Mouse (Mus musculus) liver, adult 2 months (tissue): ENCODE measurements around the gene Zfp85. TPM values are rescaled to one million over a fixed set of nuclear protein-coding genes. Genes with fewer than 3 reads are reported as not detected.
A peak's percentile ranks its signal among the peaks of the same experiment; 100 is the strongest.
"Not testable (repeated sequence)": the region's sequence is repeated elsewhere in the genome, so short reads cannot be mapped to it uniquely, and the experiment has no call there.

Experiments used
- DNase-seq: peaks from one replicate; pipeline ENCODE4 v3.0.0-alpha.2; 2011; ENCODE audit warnings: low read depth, low spot score; ENCODE audit errors: extremely low read depth
- H3K27ac ChIP-seq: fragments of 200-500 bp; replicated peaks from 2 replicates; pipeline ENCODE4 v1.5.1; 2012; ENCODE audit warnings: low read depth, mild to moderate bottlenecking, control low read depth, inconsistent platforms, low read length; ENCODE audit not compliant: insufficient read depth
- H3K27me3 ChIP-seq: fragments of 200-500 bp; 2 replicates; pipeline ENCODE4 v1.6.1; 2012; ENCODE audit warnings: mild to moderate bottlenecking, moderate library complexity, low read length, inconsistent platforms; ENCODE audit not compliant: control insufficient read depth, insufficient read depth
- H3K36me3 ChIP-seq: fragments of 200-500 bp; 2 replicates; pipeline ENCODE4 v1.6.1; 2012; ENCODE audit warnings: low read length, inconsistent platforms; ENCODE audit not compliant: control insufficient read depth, insufficient read depth
- H3K4me1 ChIP-seq: fragments of 200-500 bp; 2 replicates; pipeline ENCODE4 v1.6.1; 2011; ENCODE audit warnings: low read length; ENCODE audit not compliant: control insufficient read depth, insufficient read depth
- H3K4me3 ChIP-seq: fragments of 200-500 bp; 2 replicates; pipeline ENCODE4 v1.5.1; 2011; ENCODE audit warnings: low read depth, mild to moderate bottlenecking, control low read depth, low read length, moderate library complexity; ENCODE audit not compliant: insufficient read depth
- H3K79me2 ChIP-seq: fragments of 200-500 bp; 2 replicates; pipeline ENCODE4 v1.6.1; 2012; ENCODE audit warnings: inconsistent platforms, mild to moderate bottlenecking, low read length, moderate library complexity; ENCODE audit not compliant: control insufficient read depth, insufficient read depth
- H3K9ac ChIP-seq: fragments of 200-500 bp; 2 replicates; pipeline ENCODE4 v1.6.1; 2012; ENCODE audit warnings: low read depth, mild to moderate bottlenecking, control low read depth, inconsistent platforms, low read length
- CTCF ChIP-seq: fragments of 200-500 bp; IDR thresholded peaks from 2 replicates; pipeline ENCODE4 v1.5.1; 2011; ENCODE audit warnings: low read depth, low read length, control low read depth
- POLR2A ChIP-seq: fragments of 200-500 bp; IDR thresholded peaks from 2 replicates; pipeline ENCODE4 v1.6.1; 2011; ENCODE audit warnings: low read length, control low read depth; ENCODE audit not compliant: insufficient read depth; ENCODE audit errors: extremely low read depth
- WGBS: fragments of 180-500 bp; shearing (Covaris S2); methylation state at CpG from one replicate; pipeline ENCODE4 v1.1.7; 2018; 5-methylcytosine and 5-hydroxymethylcytosine counted together
- polyA plus RNA-seq: library from polyadenylated mRNA; depleted of rRNA; stranded (reverse); fragments of >200 nt; gene quantifications from 2 replicates; pipeline ENCODE4 v1.2.3, GENCODE M21; 2012; rRNA removed
- total RNA-seq: library from RNA; depleted of rRNA; stranded (reverse); fragments of >200 nt; gene quantifications from 2 replicates; pipeline ENCODE4 v1.2.3, GENCODE M21; 2014; rRNA removed

The Zfp85 gene
- total RNA-seq: 4.9 and 5.4 TPM in 2 replicates
- 0.21 and 0.64 TPM in 2 replicates for polyA plus RNA-seq

DNA sequence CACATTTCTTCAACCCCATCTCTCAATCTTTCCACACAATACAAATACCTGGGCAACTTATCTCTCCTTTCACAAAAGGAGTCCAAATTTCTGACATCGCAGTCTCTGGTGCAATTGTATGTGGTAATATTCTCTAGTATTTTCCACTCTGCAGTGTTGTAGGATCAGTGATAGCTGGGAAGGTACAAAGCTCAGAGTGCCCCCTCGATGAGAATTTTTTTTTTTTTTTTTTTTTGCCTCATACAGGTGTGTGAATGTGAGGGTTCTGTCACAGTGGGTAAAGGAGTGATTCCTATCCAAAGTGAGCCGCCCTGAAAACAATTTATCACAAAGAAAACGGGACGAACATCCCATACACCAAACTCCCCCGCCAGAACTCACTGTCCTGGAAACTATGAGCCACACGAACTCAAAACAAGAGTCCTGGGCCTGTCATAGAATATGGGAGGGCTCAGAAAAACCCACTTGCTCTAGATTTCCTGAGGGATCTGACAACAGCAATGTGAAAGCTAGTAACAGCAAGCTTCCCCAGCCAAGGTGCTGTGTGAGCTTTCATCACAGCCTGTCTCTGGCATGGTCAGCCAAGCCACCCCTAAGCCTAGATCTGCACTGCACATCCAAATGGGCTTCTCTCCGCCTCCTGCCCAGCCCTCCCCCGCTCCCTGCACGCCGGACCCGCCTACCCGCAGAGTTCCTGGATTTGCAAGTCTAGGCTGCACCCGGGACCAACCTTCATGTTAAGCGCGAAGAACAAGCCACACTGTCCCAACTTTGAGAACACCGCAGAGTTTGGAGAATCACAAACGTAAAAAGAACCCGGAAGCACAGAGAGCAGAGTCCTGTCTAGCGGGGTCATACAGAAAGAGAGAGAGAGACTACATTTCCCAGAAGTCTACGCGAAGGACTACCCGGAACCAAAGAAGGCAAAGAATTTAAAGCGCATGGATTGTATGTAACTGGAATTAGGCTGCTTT, at the start of gene Zfp85:
Gene Zfp85, minus strand, starts transcription at position 896 of the 974 bp plus-strand sequence.
- Histone ChIP-seq H3K27ac (peak within 1 kb of the TSS; percentile 82), H3K4me3 (peak within 1 kb of the TSS; percentile 73), H3K79me2 (no peaks in the 10 kb centered on the region), H3K4me1 (no peaks in the 10 kb centered on the region; the same call in 1 of the 2 replicates), H3K9ac (peak within 1 kb of the TSS; percentile 70), H3K27me3 (no peaks in the 10 kb centered on the region), H3K36me3 (peaks cover 6% of the 10 kb centered on the region)
- TF ChIP-seq POLR2A: no peak
- TF ChIP-seq CTCF: no peak
- DNase-seq: peak; percentile 85
- WGBS: 3% methylated on average over 24 of the region's 24 CpGs

DNA sequence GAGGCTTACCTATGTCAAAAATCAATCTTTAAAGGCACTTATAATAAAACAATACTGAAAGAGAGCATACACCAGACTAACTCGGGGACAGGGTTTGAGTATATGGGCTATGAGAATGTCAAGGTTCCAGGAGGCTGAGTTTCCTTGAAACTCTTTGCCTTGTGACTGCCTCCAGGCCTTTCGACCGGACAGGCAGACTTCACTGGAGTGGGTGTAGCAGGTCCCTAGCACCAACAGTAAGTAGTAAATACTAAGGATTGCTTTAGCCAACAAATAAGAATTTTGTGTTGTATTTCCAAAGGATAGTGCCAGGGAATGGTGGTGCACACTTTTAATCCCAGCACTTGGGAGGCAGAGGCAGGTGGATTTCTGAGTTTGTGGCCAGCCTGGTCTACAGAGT, 44.1 kb upstream of the Zfp85 start:
- not testable (repeated sequence) for H3K27me3 ChIP-seq, H3K36me3 ChIP-seq, H3K79me2 ChIP-seq, H3K4me1 ChIP-seq, H3K4me3 ChIP-seq, H3K27ac ChIP-seq, H3K9ac ChIP-seq, DNase-seq
- WGBS: 88% methylated on average over 3 of the region's 3 CpGs

- Histone ChIP-seq H3K79me2 (no peaks in the 10 kb centered on the region), H3K36me3 (no peaks in the 10 kb centered on the region), H3K27ac (no peak overlapping the region), H3K4me1 (no peaks in the 10 kb centered on the region), H3K4me3 (no peak overlapping the region), H3K27me3 (no peaks in the 10 kb centered on the region), H3K9ac (no peak overlapping the region)
- no peak for TF ChIP-seq CTCF
- TF ChIP-seq POLR2A: no peak
- DNase-seq: no peak
- WGBS: 86% methylated on average over 3 of the region's 3 CpGs
Measured at GRCm38 (mm10) chr13:67798618-67799017, 43.6 kb upstream of the Zfp85 start.

DNA sequence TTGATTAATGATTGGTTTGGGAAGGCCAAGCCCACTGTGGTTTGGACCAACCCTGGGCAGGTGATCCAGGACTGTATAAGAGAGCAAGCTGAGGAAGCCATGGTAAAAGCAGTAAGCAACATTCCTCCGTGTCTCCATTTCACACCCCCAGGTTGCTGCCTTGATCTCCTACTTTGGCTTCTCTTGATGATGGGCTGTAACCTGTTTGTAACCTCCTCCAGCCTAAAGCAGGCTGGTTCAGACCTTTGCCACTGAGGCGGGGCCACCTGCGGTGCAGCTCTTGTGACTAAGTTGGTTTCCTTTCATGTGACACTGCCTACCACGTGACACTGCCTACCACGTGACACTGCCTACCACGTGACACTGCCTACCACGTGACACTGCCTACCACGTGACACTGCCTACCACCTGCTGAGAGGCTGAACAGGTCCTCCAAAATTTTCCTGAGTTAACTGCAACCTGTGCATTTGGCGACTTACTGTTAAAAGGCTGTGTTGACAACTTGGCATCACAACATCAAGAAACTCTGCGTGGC, 37.0 kb upstream of the Zfp85 start:
- H3K4me1 ChIP-seq: no peaks in the 10 kb centered on the region
- H3K36me3 ChIP-seq: peaks cover 5% of the 10 kb centered on the region
- no peak overlapping the region for H3K4me3 ChIP-seq
- no peak for DNase-seq
- no peak overlapping the region for H3K27ac ChIP-seq
- 91% methylated on average over 10 of the region's 10 CpGs for WGBS
- H3K79me2 ChIP-seq: no peaks in the 10 kb centered on the region
- H3K27me3 ChIP-seq: no peaks in the 10 kb centered on the region
- no peak for TF ChIP-seq POLR2A
- H3K9ac ChIP-seq: no peak overlapping the region

DNA sequence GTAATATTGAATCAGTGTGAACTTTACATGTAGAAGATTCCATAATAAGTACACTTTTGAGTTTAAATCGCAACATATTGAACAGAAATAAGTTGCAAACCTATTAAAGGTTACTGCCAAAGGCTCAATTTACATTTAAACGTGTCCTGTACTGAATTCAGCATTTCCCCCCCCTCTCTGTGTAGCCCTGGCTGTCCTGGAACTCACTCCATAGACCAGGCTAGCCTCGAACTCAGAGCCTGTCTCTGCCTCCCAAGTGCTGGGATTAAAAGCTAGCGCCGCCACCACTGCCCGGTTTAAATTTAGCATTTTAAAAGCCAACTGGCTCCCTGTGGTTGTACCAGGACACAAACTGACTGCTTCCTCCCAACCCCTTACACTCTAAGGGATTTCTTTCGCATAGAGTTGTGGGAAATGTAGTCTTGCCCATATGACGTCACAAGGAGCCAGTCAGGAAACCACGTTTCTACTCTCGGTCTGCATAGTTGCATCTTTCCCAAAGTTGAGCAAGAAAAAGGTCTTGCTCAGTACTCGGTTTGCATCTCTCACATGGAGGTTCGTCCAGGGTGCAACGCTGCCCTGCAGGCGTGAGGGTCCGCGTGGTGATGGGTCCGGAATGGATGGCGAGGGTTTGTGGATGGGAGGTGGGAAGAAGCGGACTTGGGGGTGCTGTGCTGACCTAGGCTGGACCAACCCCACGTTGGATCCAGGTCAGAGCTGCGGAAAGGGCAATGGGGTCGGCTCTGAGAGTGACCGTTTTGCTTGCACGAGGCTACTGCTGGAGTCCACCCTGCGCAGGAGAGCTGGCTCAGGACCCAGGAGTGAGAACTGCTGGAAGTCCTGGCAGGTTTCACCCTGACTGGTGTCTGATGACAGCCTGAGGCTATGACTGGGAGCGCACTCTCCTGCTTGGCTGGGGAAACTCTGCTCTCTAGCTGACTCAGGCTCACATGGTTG, 24.5 kb upstream of the Zfp85 start, which contains the start of gene Zfp493:
Gene Zfp493, plus strand, starts transcription at position 429 of the 957 bp plus-strand sequence.
- Histone ChIP-seq H3K27me3 (no peaks in the 10 kb centered on the region), H3K4me3 (peak within 1 kb of the TSS; percentile 97), H3K79me2 (no peaks in the 10 kb centered on the region), H3K4me1 (peaks cover 2% of the 10 kb centered on the region; the same call in 1 of the 2 replicates), H3K9ac (peak within 1 kb of the TSS; percentile 66), H3K27ac (no peak within 1 kb of the TSS), H3K36me3 (peaks cover 2% of the 10 kb centered on the region)
- 10% methylated on average over 26 of the region's 26 CpGs for WGBS
- peak; percentile 83 for DNase-seq
- TF ChIP-seq CTCF: no peak
- no peak for TF ChIP-seq POLR2A
